ENCODE assay signal across 1 mouse cellular context in the genomic region with DNA sequence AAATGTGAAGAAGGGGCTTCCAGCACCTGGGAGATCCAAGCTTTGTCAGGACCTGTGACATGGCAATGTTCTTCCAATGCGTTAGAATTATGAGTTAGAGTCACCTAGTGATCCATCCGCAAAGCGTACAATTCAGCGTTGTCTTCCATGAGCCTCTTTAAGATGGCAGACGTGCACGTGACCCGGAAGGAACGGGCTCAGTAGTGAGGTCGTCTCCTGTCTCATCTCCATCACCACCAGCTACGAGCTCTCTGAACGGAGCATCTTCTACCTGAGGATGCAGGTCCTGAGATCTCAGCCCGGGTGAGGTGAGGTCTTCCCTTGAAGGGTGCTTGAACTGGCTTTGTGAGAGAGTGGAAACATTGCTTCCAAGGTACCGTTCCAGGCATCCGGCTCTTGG.
TF ChIP-seq lines count a peak whose summit lies in the region.

No protein-coding gene starts in this region.

TF ChIP-seq in ES-E14, 5 proteins besides CTCF, POLR2A, EP300 and RAD21:
- TF ChIP-seq HCFC1 (IDR thresholded peaks at IDR 0.05; ENCODE audit: borderline replicate concordance, insufficient read depth, low read length) (no peak), CHD2 (IDR thresholded peaks at IDR 0.05; ENCODE audit: low read depth, low read length) (no peak), ZC3H11A (IDR thresholded peaks at IDR 0.05; ENCODE audit: borderline replicate concordance, low read depth, low read length) (no peak), ZNF384 (IDR thresholded peaks at IDR 0.05; ENCODE audit: low read depth, low read length) (no peak), MAFK (IDR thresholded peaks at IDR 0.05; ENCODE audit: insufficient read depth, low read depth, low read length) (no peak)
